Mouse (Mus musculus) midbrain, embryonic 12.5 days (tissue): ENCODE data around the gene Lcor. TPM values are rescaled to one million over a fixed set of nuclear protein-coding genes. Genes with fewer than 3 reads are reported as not detected.
A peak's percentile ranks its signal among the peaks of the same experiment; 100 is the strongest.

ENCODE experiments used
- ATAC-seq: fragments of 200-750 bp; cut with Nextera tagmentation; 2 replicates; pipeline ENCODE4 v1.8.0; 2017; ENCODE audit warnings: low read depth, moderate TSS enrichment, moderate library complexity; ENCODE audit not compliant: low FRiP score
- H3K27ac ChIP-seq: fragments of 300-500 bp; sonication (generic); replicated peaks from 2 replicates; pipeline ENCODE4 v1.5.1; 2016; ENCODE audit warnings: mild to moderate bottlenecking
- H3K27me3 ChIP-seq: fragments of 300-500 bp; sonication (generic); 2 replicates; pipeline ENCODE4 v1.6.1; 2016; ENCODE audit warnings: mild to moderate bottlenecking
- H3K36me3 ChIP-seq: fragments of 300-500 bp; sonication (generic); 2 replicates; pipeline ENCODE4 v1.6.1; 2016
- H3K4me1 ChIP-seq: fragments of 300-500 bp; sonication (generic); 2 replicates; pipeline ENCODE4 v1.6.1; 2016
- H3K4me2 ChIP-seq: fragments of 300-500 bp; sonication (generic); replicated peaks from 2 replicates; pipeline ENCODE4 v1.6.1; 2016; ENCODE audit warnings: mild to moderate bottlenecking, moderate library complexity
- H3K4me3 ChIP-seq: fragments of 300-500 bp; sonication (generic); 2 replicates; pipeline ENCODE4 v1.5.1; 2016; ENCODE audit warnings: mild to moderate bottlenecking
- H3K9ac ChIP-seq: fragments of 300-500 bp; sonication (generic); replicated peaks from 2 replicates; pipeline ENCODE4 v1.6.1; 2016; ENCODE audit warnings: mild to moderate bottlenecking, moderate library complexity
- H3K9me3 ChIP-seq: fragments of 300-500 bp; sonication (generic); 2 replicates; pipeline ENCODE4 v1.6.1; 2016; ENCODE audit warnings: mild to moderate bottlenecking
- WGBS: fragments of 180-500 bp; shearing (Covaris S2); methylation state at CpG from one replicate; pipeline ENCODE4 v1.1.7; 2016; 5-methylcytosine and 5-hydroxymethylcytosine counted together
- polyA plus RNA-seq: library from polyadenylated mRNA; unstranded; fragments of >200 nt; fragmentation: Nextera tagmentation; extraction: Ambion mirVana; gene quantifications from 2 replicates; pipeline ENCODE4 v1.2.1, GENCODE M21; 2016

The Lcor gene
- polyA plus RNA-seq = 41.4 and 43.3 TPM in 2 replicates

DNA sequence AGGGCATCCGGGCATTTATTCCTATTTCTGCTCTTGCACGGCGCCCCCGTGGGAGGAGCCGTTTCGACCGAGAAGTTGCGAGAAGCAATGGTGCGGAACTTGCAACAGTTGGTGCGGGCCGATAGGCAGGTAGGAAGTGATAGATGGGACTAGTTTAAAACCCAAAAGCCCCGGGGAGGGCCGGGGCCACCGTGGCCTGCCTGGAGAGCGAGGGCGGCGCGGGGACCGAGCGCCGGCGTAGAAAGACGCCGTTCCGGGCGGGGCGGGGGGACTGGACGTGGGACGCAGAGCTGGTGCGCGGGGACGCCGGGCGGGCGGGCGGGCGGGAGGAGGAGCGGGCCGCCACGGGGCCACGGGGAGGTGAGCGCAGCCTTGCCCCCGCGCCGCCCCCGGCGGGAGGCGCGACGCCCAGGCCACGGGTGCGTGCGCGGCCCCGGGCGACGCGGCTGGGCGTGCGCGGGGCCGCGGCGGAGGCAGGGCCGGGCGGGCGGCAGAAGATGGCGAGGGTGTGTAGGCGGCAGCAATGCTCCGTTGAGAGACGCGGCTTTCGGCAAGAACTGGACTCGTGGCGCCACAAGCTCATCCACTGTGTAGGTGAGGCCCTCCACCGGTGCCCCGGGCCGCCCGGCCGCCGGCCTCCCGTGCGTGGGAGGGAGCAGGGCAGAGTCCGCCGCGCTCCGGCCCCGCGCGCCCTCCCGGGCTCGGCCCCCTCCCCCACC lies at the start of gene Lcor:
Gene Lcor (plus strand): TSS at position 448 of the 719 bp plus-strand sequence.
- Histone ChIP-seq H3K4me3 (peak within 1 kb of the TSS; percentile 96), H3K4me1 (peaks cover 25% of the 10 kb centered on the region), H3K27me3 (0 out of 2 replicates have a peak, but pooled peaks cover 9% of the 10 kb centered on the region), H3K9me3 (no peaks in the 10 kb centered on the region), H3K9ac (peak within 1 kb of the TSS; percentile 94), H3K27ac (peak within 1 kb of the TSS; percentile 99), H3K4me2 (peak within 1 kb of the TSS; percentile 73), H3K36me3 (no peaks in the 10 kb centered on the region)
- peak; percentile 85 for ATAC-seq
- under 1% methylated on average over 56 of the region's 92 CpGs for WGBS

- Histone ChIP-seq H3K36me3 (no peaks in the 10 kb centered on the region), H3K9me3 (no peaks in the 10 kb centered on the region), H3K4me3 (no peak overlapping the region), H3K4me2 (no peak overlapping the region), H3K27ac (no peak overlapping the region), H3K4me1 (no peaks in the 10 kb centered on the region), H3K27me3 (no peaks in the 10 kb centered on the region), H3K9ac (no peak overlapping the region)
- WGBS = 89% methylated on average over 10 of the region's 10 CpGs
- ATAC-seq = no peak
Measured at GRCm38 (mm10) chr19:41435366-41435765, 47.1 kb upstream of the Lcor start.

DNA sequence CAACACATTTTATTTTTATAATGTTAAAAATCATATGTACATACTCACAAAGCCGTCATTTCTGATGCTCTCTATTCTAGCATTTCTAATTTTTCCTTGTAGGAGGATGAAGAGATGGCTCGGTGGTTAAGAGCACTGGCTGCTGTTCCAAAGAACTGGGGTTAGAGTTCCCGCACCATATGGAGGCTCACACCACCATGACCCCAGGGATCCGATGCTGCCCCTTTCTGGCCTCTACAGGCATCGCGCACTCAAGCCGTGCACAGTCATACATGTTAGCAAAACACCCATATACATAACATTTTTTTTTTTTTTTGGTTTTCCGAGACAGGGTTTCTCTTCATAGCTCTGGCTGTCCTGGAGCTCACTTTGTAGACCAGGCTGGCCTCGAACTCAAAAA lies 46.0 kb upstream of the Lcor start:
- H3K27ac ChIP-seq = no peak overlapping the region
- no peak for ATAC-seq
- H3K4me3 ChIP-seq = no peak overlapping the region
- 0 out of 2 replicates have a peak, but pooled peaks cover 4% of the 10 kb centered on the region for H3K4me1 ChIP-seq
- 92% methylated on average over 9 of the region's 9 CpGs for WGBS
- H3K9ac ChIP-seq = no peak overlapping the region
- H3K36me3 ChIP-seq = no peaks in the 10 kb centered on the region
- H3K27me3 ChIP-seq = peaks cover 5% of the 10 kb centered on the region
- H3K4me2 ChIP-seq = no peak overlapping the region
- H3K9me3 ChIP-seq = no peaks in the 10 kb centered on the region

DNA sequence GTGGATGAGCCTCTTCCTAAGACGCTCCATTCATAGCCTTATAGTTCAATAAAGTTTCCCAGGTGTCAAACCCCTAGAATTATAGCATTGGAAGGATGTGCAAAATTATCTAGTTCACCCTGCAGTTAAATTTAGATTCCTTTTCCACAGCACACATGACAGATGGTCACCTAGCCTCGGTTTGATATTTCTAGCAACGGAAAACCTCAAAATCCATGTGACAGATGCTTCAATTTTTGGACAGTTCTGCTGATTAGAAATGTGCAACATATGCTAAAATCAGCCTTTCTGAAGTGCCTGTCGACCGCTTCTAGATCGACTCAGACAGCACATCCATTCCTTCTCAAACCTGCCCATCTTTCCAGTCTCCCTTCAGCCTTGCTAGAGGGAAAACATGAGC lies 43.5 kb upstream of the Lcor start:
- Histone ChIP-seq H3K27me3 (peaks cover 7% of the 10 kb centered on the region), H3K4me1 (peaks cover 7% of the 10 kb centered on the region; the same call in 1 of the 2 replicates), H3K9ac (no peak overlapping the region), H3K4me3 (no peak overlapping the region), H3K27ac (no peak overlapping the region), H3K36me3 (no peaks in the 10 kb centered on the region), H3K4me2 (no peak overlapping the region), H3K9me3 (no peaks in the 10 kb centered on the region)
- WGBS = 86% methylated on average over 6 of the region's 6 CpGs
- no peak for ATAC-seq

- Histone ChIP-seq H3K36me3 (no peaks in the 10 kb centered on the region), H3K4me1 (peaks cover 7% of the 10 kb centered on the region; the same call in 1 of the 2 replicates), H3K9ac (no peak overlapping the region), H3K9me3 (no peaks in the 10 kb centered on the region), H3K27me3 (peaks cover 7% of the 10 kb centered on the region), H3K4me2 (no peak overlapping the region), H3K27ac (no peak overlapping the region), H3K4me3 (no peak overlapping the region)
- WGBS = 12% methylated on average over 3 of the region's 3 CpGs
- no peak for ATAC-seq
Measured at GRCm38 (mm10) chr19:41441446-41441845, 41.0 kb upstream of the Lcor start.

- no peak overlapping the region for H3K27ac ChIP-seq
- ATAC-seq = no peak
- WGBS = 21% methylated on average over 20 of the region's 20 CpGs
- no peaks in the 10 kb centered on the region for H3K36me3 ChIP-seq
- H3K9ac ChIP-seq = no peak overlapping the region
- peaks cover 7% of the 10 kb centered on the region; the same call in 1 of the 2 replicates for H3K4me1 ChIP-seq
- 0 out of 2 replicates have a peak overlapping the region, but pooled peaks have one; percentile 4 for H3K4me3 ChIP-seq
- H3K9me3 ChIP-seq = no peaks in the 10 kb centered on the region
- H3K27me3 ChIP-seq = peaks cover 7% of the 10 kb centered on the region
- peak overlapping the region; percentile 34 for H3K4me2 ChIP-seq
Measured at GRCm38 (mm10) chr19:41441911-41442607, 40.4 kb upstream of the Lcor start.

DNA sequence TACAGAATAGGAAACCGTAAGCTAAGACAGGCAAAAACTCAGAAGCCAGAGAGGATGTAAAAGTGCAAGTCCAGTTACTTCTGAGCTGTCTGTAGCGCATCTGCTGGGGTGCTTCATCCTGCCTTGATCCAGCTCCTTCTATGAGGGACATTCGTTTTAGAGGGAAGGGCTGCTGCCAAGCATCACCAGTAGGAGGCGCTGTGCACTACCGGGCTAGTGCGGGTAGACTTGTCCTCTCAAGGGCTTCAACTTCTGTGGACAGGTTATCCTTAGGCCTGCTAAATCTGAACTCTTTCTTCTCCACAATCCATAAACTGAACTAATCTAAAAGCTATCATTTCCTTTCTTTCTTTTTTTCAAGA lies 39.8 kb upstream of the Lcor start:
- peaks cover 7% of the 10 kb centered on the region; the same call in 1 of the 2 replicates for H3K4me1 ChIP-seq
- no peak overlapping the region for H3K27ac ChIP-seq
- H3K9ac ChIP-seq = no peak overlapping the region
- no peaks in the 10 kb centered on the region for H3K9me3 ChIP-seq
- H3K4me2 ChIP-seq = peak overlapping the region; percentile 34
- H3K27me3 ChIP-seq = peaks cover 7% of the 10 kb centered on the region
- no peaks in the 10 kb centered on the region for H3K36me3 ChIP-seq
- WGBS = 21% methylated on average over 6 of the region's 6 CpGs
- no peak overlapping the region for H3K4me3 ChIP-seq
- no peak for ATAC-seq

DNA sequence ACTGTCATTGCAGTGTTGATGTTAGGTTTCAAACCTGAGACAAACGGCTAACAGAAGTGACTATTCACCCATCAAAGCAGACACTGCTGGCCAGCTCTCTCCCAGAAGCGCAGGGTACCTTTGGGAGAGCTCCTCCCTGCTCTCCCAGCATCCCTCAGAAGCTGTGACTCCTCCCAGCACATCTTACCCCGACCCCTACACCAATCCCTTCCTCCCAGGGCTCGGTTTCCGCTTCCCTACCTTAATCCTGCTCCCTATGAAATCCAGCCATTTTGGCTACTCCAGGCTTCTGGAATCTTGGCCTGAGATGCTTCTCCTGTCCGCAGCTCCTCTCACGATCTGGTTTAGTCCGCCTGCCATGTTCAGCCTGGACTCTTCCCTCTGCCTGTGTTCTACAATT lies 37.9 kb upstream of the Lcor start:
- no peak overlapping the region for H3K4me3 ChIP-seq
- no peak overlapping the region for H3K27ac ChIP-seq
- no peak for ATAC-seq
- peaks cover 7% of the 10 kb centered on the region for H3K27me3 ChIP-seq
- peaks cover 7% of the 10 kb centered on the region; the same call in 1 of the 2 replicates for H3K4me1 ChIP-seq
- no peaks in the 10 kb centered on the region for H3K9me3 ChIP-seq
- H3K9ac ChIP-seq = no peak overlapping the region
- H3K4me2 ChIP-seq = no peak overlapping the region
- 67% methylated on average over 8 of the region's 8 CpGs for WGBS
- no peaks in the 10 kb centered on the region for H3K36me3 ChIP-seq

- Histone ChIP-seq H3K36me3 (no peaks in the 10 kb centered on the region), H3K4me1 (peaks cover 7% of the 10 kb centered on the region; the same call in 1 of the 2 replicates), H3K4me2 (no peak overlapping the region), H3K4me3 (no peak overlapping the region), H3K27ac (no peak overlapping the region), H3K9ac (no peak overlapping the region), H3K27me3 (peaks cover 7% of the 10 kb centered on the region), H3K9me3 (no peaks in the 10 kb centered on the region)
- ATAC-seq = no peak
- WGBS = 76% methylated on average over 10 of the region's 10 CpGs
Measured at GRCm38 (mm10) chr19:41445013-41445610, 37.3 kb upstream of the Lcor start.

GRCm38 (mm10) chr19:41445723-41446122 lies 36.7 kb upstream of the Lcor start:
- Histone ChIP-seq H3K9ac (no peak overlapping the region), H3K4me2 (no peak overlapping the region), H3K4me3 (no peak overlapping the region), H3K27ac (no peak overlapping the region), H3K9me3 (no peaks in the 10 kb centered on the region), H3K36me3 (no peaks in the 10 kb centered on the region), H3K4me1 (peaks cover 7% of the 10 kb centered on the region; the same call in 1 of the 2 replicates), H3K27me3 (peaks cover 7% of the 10 kb centered on the region)
- 81% methylated on average over 5 of the region's 5 CpGs for WGBS
- ATAC-seq = no peak

- Histone ChIP-seq H3K27ac (no peak overlapping the region), H3K27me3 (no peaks in the 10 kb centered on the region; the same call in 1 of the 2 replicates), H3K9ac (no peak overlapping the region), H3K4me2 (no peak overlapping the region), H3K4me3 (no peak overlapping the region), H3K9me3 (no peaks in the 10 kb centered on the region), H3K4me1 (0 out of 2 replicates have a peak, but pooled peaks cover 1% of the 10 kb centered on the region), H3K36me3 (no peaks in the 10 kb centered on the region)
- 77% methylated on average over 2 of the region's 2 CpGs for WGBS
- ATAC-seq = no peak
Measured at GRCm38 (mm10) chr19:41447166-41447565, 35.3 kb upstream of the Lcor start.

DNA sequence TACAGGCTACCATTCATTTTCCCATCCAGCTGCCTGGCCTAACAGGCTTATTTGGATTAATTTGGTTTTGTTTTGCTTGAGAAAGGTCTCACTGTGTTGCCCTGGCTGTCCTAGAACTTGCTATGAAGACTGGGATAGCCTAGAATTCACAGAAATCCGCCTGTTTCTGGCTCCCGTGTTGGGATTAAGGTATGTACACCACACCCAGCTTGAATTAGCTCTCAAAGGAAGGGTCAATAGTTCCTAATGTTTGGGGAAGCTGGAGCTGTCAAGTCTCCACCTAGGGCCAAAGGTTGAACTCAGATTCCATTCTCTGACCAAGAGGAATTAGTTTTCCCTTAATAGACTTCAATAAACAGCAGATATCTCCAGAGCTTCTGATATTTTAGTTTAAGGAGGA lies 34.7 kb upstream of the Lcor start:
- H3K4me2 ChIP-seq = no peak overlapping the region
- 79% methylated on average over 2 of the region's 2 CpGs for WGBS
- no peak for ATAC-seq
- H3K27me3 ChIP-seq = no peaks in the 10 kb centered on the region
- no peaks in the 10 kb centered on the region for H3K9me3 ChIP-seq
- no peak overlapping the region for H3K9ac ChIP-seq
- H3K36me3 ChIP-seq = no peaks in the 10 kb centered on the region
- H3K27ac ChIP-seq = no peak overlapping the region
- no peaks in the 10 kb centered on the region for H3K4me1 ChIP-seq
- H3K4me3 ChIP-seq = no peak overlapping the region
